Mouse (Mus musculus): ENCODE measurements around the gene Il10ra. TPM values are rescaled to one million over a fixed set of nuclear protein-coding genes. Genes with fewer than 3 reads are reported as not detected.
A peak's percentile ranks its signal among the peaks of the same experiment; 100 is the strongest.

Il10ra gene
- total and polyA plus RNA-seq, 3 experiments: 0.07 to 0.45 (median 0.16) TPM

DNA sequence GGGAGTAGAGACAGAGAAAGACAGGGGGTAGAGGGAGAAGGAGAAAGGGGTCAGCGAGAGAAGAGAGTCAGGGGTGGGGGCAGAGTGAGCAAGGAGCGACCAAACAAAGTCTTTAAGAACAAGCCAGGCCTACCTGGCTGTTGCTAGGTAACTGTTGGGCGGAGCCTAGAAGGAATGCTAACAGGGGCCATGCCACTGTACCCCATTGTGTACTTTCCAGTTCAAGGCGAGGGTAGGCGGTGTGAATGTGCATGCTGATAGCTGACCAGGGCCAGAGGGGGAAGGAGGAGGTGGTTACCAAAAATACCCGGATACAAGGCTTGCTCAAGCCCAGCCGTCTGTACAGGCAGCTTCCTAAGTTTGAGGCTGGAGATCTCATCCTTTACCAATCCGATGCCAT, 32.8 kb upstream of the Il10ra start:
- Histone ChIP-seq H3K4me3 (ENCODE audit: low read depth, low read length) (no peak overlapping the region), H3K36me3 (replicated peaks) (no peaks in the 10 kb centered on the region), H3K4me1 (ENCODE audit: insufficient read depth, low read depth, low read length) (peaks cover 20% of the 10 kb centered on the region), H3K27me3 (ENCODE audit: insufficient read depth, low read length) (peaks cover 9% of the 10 kb centered on the region; the same call in 1 of the 2 replicates), H3K9me3 (replicated peaks) (peaks cover 4% of the 10 kb centered on the region; the same call in 1 of the 2 replicates)
- DNase-seq (ENCODE audit: low spot score) (no peak), ATAC-seq (ENCODE audit: extremely low read depth, insufficient number of reproducible peaks, low FRiP score, poor library complexity, severe bottlenecking) (no peak)
- no peak for TF ChIP-seq TAL1 (conservative IDR thresholded peaks at IDR 0.05; ENCODE audit: low read depth, low read length)
- no peak for TF ChIP-seq POLR2AphosphoS5 (IDR thresholded peaks at IDR 0.05; ENCODE audit: insufficient replicate concordance, low read depth, low read length)
- TF ChIP-seq GATA1 (IDR thresholded peaks at IDR 0.05; ENCODE audit: borderline replicate concordance, low read length): no peak
- TF ChIP-seq GATA2 (IDR thresholded peaks at IDR 0.05; ENCODE audit: borderline replicate concordance, low read depth, low read length): no peak

DNA sequence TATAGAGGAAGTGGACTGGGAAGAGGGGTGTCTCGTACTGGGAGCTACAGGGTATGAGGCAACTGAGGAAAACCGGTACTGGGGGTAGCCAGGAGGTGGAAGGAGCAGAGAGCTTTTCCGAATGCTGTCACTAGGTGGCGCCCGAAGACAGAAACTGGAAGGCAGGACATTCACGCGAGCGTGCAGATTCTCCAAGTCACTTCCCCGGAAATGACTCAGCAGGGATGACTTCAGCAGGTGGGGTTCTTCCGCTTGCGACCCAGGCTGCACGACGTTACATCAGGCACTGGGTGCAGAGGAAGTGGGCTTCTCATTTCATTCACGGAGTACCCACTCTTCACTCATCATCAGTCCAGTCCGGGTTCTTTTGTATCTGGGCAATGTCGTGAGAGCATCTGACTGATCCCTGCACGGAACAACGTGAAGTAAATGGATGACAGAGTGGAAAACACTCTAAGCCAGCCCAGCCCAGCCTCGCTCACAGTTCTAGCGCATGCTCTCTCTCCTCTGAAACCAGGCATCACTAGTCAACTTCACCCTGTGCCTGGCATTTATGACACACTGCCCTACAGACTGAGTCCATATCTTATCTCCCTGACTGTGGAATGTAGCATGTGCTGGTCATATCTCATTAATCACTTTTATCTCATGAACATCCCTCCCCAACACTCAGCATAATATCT, 31.6 kb upstream of the Il10ra start:
- ATAC-seq (ENCODE audit: extremely low read depth, insufficient number of reproducible peaks, low FRiP score, poor library complexity, severe bottlenecking): no peak
- H3K36me3 ChIP-seq (replicated peaks): no peaks in the 10 kb centered on the region
- H3K9me3 ChIP-seq (replicated peaks): peaks cover 4% of the 10 kb centered on the region; the same call in 1 of the 2 replicates
- peaks cover 7% of the 10 kb centered on the region; the same call in 1 of the 2 replicates for H3K27me3 ChIP-seq (ENCODE audit: insufficient read depth, low read length)
- peaks cover 25% of the 10 kb centered on the region for H3K4me1 ChIP-seq (ENCODE audit: insufficient read depth, low read depth, low read length)
- no peak for TF ChIP-seq GATA1 (IDR thresholded peaks at IDR 0.05; ENCODE audit: borderline replicate concordance, low read length)
- peak; percentile 45; the same call in 1 of the 2 replicates for TF ChIP-seq CTCF (IDR thresholded peaks at IDR 0.05; ENCODE audit: low read depth, low read length)
- peak; percentile 48 for DNase-seq (ENCODE audit: low spot score)
- H3K4me3 ChIP-seq (ENCODE audit: low read depth, low read length): no peak overlapping the region

DNA sequence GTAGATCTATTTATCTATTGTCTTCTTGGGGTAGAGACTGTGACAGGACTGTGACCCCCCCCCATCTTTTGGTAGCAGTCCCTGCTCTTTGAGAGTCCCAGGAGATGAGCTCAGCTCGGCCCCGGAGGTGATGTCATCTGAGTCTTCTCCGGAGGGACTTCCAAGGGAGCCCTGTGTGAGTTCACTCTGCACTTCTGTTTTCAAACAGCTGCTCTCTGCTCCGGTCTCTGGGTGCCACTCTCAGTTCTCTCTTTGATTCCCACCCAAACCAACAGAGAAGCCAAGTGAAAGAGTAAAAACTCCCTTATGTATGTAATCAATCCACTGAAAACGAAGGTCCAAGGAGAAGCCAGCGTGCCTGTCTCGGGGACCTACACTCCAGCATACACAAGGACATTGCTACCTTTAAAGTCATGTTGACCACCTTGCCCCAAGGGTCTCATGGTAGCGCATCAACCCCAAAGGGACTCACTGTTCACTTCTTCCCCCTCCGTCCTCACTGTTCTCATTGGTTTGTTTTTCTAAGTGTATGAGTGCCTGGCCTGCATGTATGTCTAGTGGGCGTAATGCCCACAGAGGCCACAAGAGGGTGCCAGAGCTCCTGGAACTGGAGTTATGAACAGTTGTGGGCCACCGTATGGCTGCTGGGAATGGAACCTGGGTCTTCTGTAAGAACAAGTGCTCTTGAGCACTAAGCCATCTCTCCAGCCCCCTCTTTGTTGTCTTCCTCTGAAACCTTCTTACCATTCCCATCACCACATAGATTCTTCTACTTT, 30.5 kb upstream of the Il10ra start:
- Histone ChIP-seq H3K4me3 (ENCODE audit: low read depth, low read length) (no peak overlapping the region), H3K4me1 (ENCODE audit: insufficient read depth, low read depth, low read length) (peaks cover 28% of the 10 kb centered on the region), H3K9me3 (replicated peaks) (peaks cover 4% of the 10 kb centered on the region; the same call in 1 of the 2 replicates), H3K27me3 (ENCODE audit: insufficient read depth, low read length) (peaks cover 7% of the 10 kb centered on the region; the same call in 1 of the 2 replicates), H3K36me3 (replicated peaks) (no peaks in the 10 kb centered on the region)
- no peak for TF ChIP-seq TAL1 (conservative IDR thresholded peaks at IDR 0.05; ENCODE audit: low read depth, low read length)
- no peak for TF ChIP-seq GATA2 (IDR thresholded peaks at IDR 0.05; ENCODE audit: borderline replicate concordance, low read depth, low read length)
- TF ChIP-seq POLR2AphosphoS5 (IDR thresholded peaks at IDR 0.05; ENCODE audit: insufficient replicate concordance, low read depth, low read length): no peak
- peak; percentile 64 for TF ChIP-seq CTCF (IDR thresholded peaks at IDR 0.05; ENCODE audit: low read depth, low read length)
- TF ChIP-seq GATA1 (IDR thresholded peaks at IDR 0.05; ENCODE audit: borderline replicate concordance, low read length): no peak
- DNase-seq (ENCODE audit: low spot score) (no peak), ATAC-seq (ENCODE audit: extremely low read depth, insufficient number of reproducible peaks, low FRiP score, poor library complexity, severe bottlenecking) (no peak)

DNA sequence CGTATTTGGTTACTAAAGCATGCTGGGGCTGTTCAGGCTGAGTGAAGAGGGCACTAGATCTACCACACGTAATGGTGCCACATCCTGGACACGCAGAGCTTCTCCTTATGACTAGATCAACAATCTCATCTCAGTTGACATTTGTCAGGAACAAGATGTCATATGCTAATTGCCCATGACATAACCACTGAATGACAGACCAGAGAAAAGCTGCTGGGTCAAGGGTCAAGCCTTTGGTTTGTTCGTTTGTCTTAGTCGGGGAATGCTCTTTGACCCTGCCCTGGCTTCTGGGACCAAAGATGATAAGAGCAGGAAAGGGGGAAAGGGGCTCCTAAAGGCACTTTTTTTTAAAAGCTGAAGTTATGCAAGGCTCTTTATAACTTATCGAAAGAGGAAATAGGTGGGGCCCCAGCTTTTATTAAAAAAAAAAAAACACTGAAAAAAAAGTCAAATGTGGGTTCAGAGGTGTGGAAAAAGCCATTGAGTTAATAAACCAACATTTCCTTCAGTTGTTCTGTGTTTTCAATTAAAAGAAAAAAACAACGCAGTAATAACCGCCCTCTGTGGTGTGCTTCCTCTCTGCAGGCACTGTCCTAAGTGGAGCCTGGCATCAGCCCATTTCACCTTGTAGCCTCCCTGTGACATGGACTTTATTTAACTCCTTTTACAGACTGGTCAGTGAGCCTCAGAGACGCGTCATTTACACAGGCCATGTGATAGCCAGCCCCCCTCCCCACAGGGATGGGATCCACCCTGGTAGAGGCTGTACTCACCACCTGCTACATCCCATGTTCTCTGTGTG, 25.5 kb upstream of the Il10ra start:
- no peak for DNase-seq (ENCODE audit: low spot score)
- H3K36me3 ChIP-seq (replicated peaks): no peaks in the 10 kb centered on the region

DNA sequence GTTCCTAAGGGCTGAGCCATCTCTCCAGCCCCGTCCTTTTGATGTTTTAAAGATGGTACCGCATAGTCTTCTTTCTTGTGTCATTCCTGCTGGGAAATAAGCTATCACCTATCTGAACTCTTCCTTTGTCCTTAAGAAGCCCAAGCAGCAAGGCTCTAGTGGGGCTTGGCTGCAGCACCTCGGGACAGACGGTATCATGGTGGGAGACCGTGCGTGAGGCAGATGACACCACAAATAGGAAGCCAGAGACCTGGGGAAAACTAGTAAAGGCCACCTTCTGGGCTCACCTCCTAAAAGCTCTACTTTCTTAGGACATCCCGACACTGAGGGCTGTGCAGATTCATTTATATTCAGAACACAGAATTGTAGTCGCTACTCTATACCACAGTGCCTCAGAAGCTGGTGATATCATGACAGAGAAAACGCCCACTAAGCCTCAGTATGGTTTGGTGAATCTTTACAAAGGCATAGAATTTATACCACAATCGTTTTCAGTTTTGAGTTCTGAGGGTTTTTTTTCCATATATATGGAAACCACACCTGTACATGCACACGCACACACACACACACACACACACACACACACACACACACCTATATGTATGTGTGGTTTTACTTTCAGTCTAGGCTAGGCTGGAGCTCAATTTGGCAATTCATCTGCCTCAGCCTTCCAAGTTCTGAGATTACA, 22.7 kb upstream of the Il10ra start:
- Histone ChIP-seq H3K9me3 (replicated peaks) (no peaks in the 10 kb centered on the region), H3K4me3 (ENCODE audit: low read depth, low read length) (no peak overlapping the region), H3K4me1 (ENCODE audit: insufficient read depth, low read depth, low read length) (peaks cover 6% of the 10 kb centered on the region; the same call in 1 of the 2 replicates), H3K36me3 (replicated peaks) (no peaks in the 10 kb centered on the region), H3K27me3 (ENCODE audit: insufficient read depth, low read length) (0 out of 2 replicates have a peak, but pooled peaks cover 2% of the 10 kb centered on the region)
- TF ChIP-seq POLR2AphosphoS5 (IDR thresholded peaks at IDR 0.05; ENCODE audit: insufficient replicate concordance, low read depth, low read length): no peak
- TF ChIP-seq TAL1 (conservative IDR thresholded peaks at IDR 0.05; ENCODE audit: low read depth, low read length): no peak
- TF ChIP-seq GATA2 (IDR thresholded peaks at IDR 0.05; ENCODE audit: borderline replicate concordance, low read depth, low read length): no peak
- TF ChIP-seq GATA1 (IDR thresholded peaks at IDR 0.05; ENCODE audit: borderline replicate concordance, low read length): no peak
- no peak for TF ChIP-seq CTCF (IDR thresholded peaks at IDR 0.05; ENCODE audit: low read depth, low read length)
- DNase-seq (ENCODE audit: low spot score) (no peak), ATAC-seq (ENCODE audit: extremely low read depth, insufficient number of reproducible peaks, low FRiP score, poor library complexity, severe bottlenecking) (no peak)

More for the DNA sequence above, 25.5 kb upstream of the Il10ra start:
- no peak for ATAC-seq (ENCODE audit: extremely low read depth, insufficient number of reproducible peaks, low FRiP score, poor library complexity, severe bottlenecking)
- Histone ChIP-seq H3K27me3 (ENCODE audit: insufficient read depth, low read length) (peaks cover 6% of the 10 kb centered on the region; the same call in 1 of the 2 replicates), H3K4me3 (ENCODE audit: low read depth, low read length) (no peak overlapping the region), H3K9me3 (replicated peaks) (0 out of 2 replicates have a peak, but pooled peaks cover under 1% of the 10 kb centered on the region), H3K4me1 (ENCODE audit: insufficient read depth, low read depth, low read length) (peaks cover 13% of the 10 kb centered on the region)
- no peak for TF ChIP-seq GATA1 (IDR thresholded peaks at IDR 0.05; ENCODE audit: borderline replicate concordance, low read length)
- TF ChIP-seq TAL1 (conservative IDR thresholded peaks at IDR 0.05; ENCODE audit: low read depth, low read length): no peak
- TF ChIP-seq POLR2AphosphoS5 (IDR thresholded peaks at IDR 0.05; ENCODE audit: insufficient replicate concordance, low read depth, low read length): no peak
- TF ChIP-seq GATA2 (IDR thresholded peaks at IDR 0.05; ENCODE audit: borderline replicate concordance, low read depth, low read length): no peak
- no peak for TF ChIP-seq CTCF (IDR thresholded peaks at IDR 0.05; ENCODE audit: low read depth, low read length)
